Mouse (Mus musculus) neural tube, embryonic 13.5 days (tissue): ENCODE data around the gene 2410004B18Rik. TPM values are rescaled to one million over a fixed set of nuclear protein-coding genes. Genes with fewer than 3 reads are reported as not detected.
"Not testable (repeated sequence)": the region's sequence is repeated elsewhere in the genome, so short reads cannot be mapped to it uniquely, and the experiment has no call there.

ENCODE experiments used
- ATAC-seq: fragments of 200-750 bp; cut with Nextera tagmentation; 2 replicates; pipeline ENCODE4 v1.8.0; 2017; ENCODE audit warnings: low read depth, mild to moderate bottlenecking, moderate TSS enrichment, moderate library complexity
- H3K27ac ChIP-seq: fragments of 300-500 bp; sonication (generic); replicated peaks from 2 replicates; pipeline ENCODE4 v1.5.1; 2015; ENCODE audit warnings: moderate library complexity, mild to moderate bottlenecking, inconsistent platforms
- H3K27me3 ChIP-seq: fragments of 300-500 bp; sonication (generic); 2 replicates; pipeline ENCODE4 v1.6.1; 2015; ENCODE audit warnings: mild to moderate bottlenecking, inconsistent platforms
- H3K36me3 ChIP-seq: fragments of 300-500 bp; sonication (generic); 2 replicates; pipeline ENCODE4 v1.6.1; 2015; ENCODE audit warnings: mild to moderate bottlenecking, inconsistent platforms
- H3K4me1 ChIP-seq: fragments of 300-500 bp; sonication (generic); replicated peaks from 2 replicates; pipeline ENCODE4 v1.6.1; 2015; ENCODE audit warnings: inconsistent platforms
- H3K4me2 ChIP-seq: fragments of 300-500 bp; sonication (generic); 2 replicates; pipeline ENCODE4 v1.6.1; 2015; ENCODE audit warnings: inconsistent platforms, mild to moderate bottlenecking, moderate library complexity
- H3K4me3 ChIP-seq: fragments of 300-500 bp; sonication (generic); 2 replicates; pipeline ENCODE4 v1.5.1; 2015; ENCODE audit warnings: mild to moderate bottlenecking, inconsistent platforms
- H3K9ac ChIP-seq: fragments of 300-500 bp; sonication (generic); 2 replicates; pipeline ENCODE4 v1.6.1; 2015; ENCODE audit warnings: moderate library complexity, mild to moderate bottlenecking, inconsistent platforms
- H3K9me3 ChIP-seq: fragments of 300-500 bp; sonication (generic); 2 replicates; pipeline ENCODE4 v1.6.1; 2016; ENCODE audit warnings: inconsistent platforms
- WGBS: fragments of 180-500 bp; shearing (Covaris S2); methylation state at CpG from one replicate; pipeline ENCODE4 v1.1.7; 2015; 5-methylcytosine and 5-hydroxymethylcytosine counted together
- polyA plus RNA-seq: library from polyadenylated mRNA; unstranded; fragments of >200 nt; fragmentation: Nextera tagmentation; extraction: Ambion mirVana; gene quantifications from 2 replicates; pipeline ENCODE4 v1.2.1, GENCODE M21; 2015

2410004B18Rik gene
- polyA plus RNA-seq, 1 experiment from 2014 or later = 69.0 TPM

DNA sequence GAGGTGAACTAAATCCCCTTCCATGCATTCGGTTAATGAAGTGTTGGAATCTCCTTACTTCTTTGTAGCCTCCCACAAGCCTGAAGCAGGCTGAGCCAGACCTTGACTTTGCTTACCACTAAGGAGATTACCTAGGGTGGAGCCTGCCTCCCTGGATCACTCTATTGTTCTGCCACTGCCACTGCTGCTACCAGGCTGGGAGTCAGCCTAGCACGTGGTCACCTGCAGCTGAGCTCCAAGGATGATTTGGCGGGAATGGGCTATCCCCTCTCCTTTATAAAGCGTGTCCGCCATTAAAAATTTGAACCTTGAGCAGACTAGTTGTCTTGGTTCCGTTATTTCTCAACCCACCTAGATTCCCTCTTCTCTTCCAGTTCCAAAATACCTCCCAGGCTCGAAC, 23.9 kb upstream of the 2410004B18Rik start:
- H3K27me3 ChIP-seq, H3K36me3 ChIP-seq, ATAC-seq, H3K4me2 ChIP-seq, H3K9ac ChIP-seq, H3K9me3 ChIP-seq, H3K4me1 ChIP-seq, H3K4me3 ChIP-seq, H3K27ac ChIP-seq: not testable (repeated sequence)
- 75% methylated on average over 7 of the region's 7 CpGs for WGBS

DNA sequence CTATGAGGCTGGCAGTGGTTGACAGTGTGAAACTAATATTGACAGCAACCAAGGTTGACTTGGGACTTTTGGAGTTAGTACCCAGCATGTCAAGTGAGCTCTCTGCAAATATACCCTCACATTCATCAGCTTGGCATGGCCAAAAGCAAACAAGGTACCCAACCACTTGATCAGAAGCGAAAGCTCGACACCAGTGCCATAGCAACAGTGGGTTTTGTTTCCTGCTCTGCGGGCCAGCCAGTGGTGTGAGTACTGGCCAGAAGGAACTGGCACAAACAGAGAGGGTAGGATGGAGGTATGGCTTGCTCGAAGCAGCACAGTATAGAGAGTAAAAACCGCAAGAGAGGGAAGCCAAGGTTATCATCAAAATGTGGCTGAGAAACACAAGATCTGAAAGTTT, 21.4 kb upstream of the 2410004B18Rik start:
- no peaks in the 10 kb centered on the region for H3K4me1 ChIP-seq
- 94% methylated on average over 5 of the region's 5 CpGs for WGBS
- no peak overlapping the region for H3K9ac ChIP-seq
- no peaks in the 10 kb centered on the region for H3K9me3 ChIP-seq
- H3K36me3 ChIP-seq = no peaks in the 10 kb centered on the region
- no peak overlapping the region for H3K4me3 ChIP-seq
- H3K27ac ChIP-seq = no peak overlapping the region
- no peaks in the 10 kb centered on the region for H3K27me3 ChIP-seq
- no peak overlapping the region for H3K4me2 ChIP-seq
- ATAC-seq = no peak

DNA sequence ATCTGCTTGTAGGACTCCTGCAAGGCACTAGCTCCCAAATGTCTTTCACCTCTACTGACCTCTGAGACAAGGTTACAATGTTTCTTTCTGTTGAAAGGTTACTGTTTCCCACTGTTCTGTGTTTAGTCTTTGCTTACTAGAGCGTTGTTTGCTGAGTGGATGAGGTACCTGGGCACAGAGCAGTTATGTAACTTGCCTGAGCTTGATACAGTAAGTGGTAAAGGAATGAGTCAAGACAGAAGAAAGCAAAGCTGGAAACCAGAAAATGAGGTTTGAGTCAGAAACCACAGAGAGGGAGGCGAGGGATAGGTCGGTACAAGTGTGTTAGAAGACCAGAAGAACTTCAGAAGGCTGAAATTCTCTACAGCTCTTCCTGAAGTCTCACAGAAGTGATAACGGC, 21.0 kb upstream of the 2410004B18Rik start:
- no peaks in the 10 kb centered on the region for H3K9me3 ChIP-seq
- WGBS = 93% methylated on average over 4 of the region's 4 CpGs

DNA sequence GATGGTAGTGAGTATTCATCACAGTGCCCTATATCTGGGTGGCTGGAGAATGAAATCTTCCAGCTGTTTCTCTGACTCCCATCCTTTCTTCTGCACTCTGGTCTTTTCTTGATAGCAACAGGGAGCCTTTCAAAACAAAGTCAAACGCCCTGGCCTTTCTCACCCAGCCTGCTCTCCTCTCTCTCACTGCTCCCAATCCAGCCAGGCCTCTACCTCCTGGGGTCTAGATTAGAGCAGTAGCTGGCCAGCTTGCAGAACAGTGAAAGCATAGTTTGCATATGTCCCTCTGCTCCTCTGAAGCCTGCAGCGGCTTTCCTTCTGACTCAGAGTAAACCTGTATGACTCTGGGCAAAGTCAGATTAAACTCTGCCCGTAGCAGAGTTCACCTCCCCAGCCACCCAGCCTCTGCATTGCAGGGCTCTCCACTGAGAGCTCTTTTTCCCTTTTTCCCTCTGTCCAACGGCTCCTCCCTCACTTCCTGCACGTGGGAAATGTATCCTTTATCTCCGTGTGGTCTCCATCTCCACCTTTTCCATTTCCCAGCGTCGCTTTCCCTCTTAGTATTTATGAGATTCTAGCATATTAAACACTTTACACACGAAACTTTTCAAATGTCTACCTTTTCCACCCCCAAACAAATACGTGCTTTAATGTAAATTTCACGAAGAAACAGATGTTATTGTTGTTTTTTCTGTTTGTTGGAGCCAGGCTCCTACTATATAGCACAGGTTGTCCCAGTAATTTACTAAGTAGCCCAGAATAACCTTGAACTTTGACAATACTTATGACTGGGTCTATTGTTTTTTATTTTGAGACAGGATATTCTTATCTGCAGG, 15.6 kb upstream of the 2410004B18Rik start, which contains the start of gene Bcl10:
Bcl10 (plus strand) TSS at position 786 of the 836 bp plus-strand sequence.
- H3K9ac ChIP-seq = peak within 1 kb of the TSS; percentile 27
- peak within 1 kb of the TSS; percentile 67 for H3K27ac ChIP-seq

More for the DNA sequence above, 21.0 kb upstream of the 2410004B18Rik start:
- Histone ChIP-seq H3K27ac (no peak overlapping the region), H3K36me3 (no peaks in the 10 kb centered on the region), H3K9ac (no peak overlapping the region), H3K4me3 (no peak overlapping the region), H3K4me1 (no peaks in the 10 kb centered on the region), H3K4me2 (no peak overlapping the region), H3K27me3 (no peaks in the 10 kb centered on the region)
- ATAC-seq = no peak

DNA sequence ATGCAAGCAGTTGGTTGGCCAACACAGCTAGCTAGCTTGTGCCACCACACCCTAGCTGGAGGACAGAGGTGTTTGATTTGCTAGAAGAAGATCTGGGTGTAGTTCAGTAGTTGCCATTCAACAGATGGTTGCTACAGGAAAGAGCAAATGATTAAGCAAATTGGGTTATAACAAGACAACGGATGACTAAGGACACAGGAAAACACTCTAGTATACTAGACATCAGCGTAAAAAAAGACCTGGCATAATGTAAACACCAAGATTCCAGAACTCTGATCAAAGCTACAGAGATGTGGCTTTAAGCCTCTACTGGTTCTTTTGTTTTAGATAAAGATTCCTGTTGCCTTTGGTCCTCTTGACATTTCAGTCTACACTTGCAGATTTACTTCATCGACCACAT, 14.8 kb upstream of the 2410004B18Rik start:
- Histone ChIP-seq H3K27me3 (no peaks in the 10 kb centered on the region), H3K27ac (no peak overlapping the region), H3K4me2 (no peak overlapping the region), H3K9ac (no peak overlapping the region), H3K4me1 (peaks cover 17% of the 10 kb centered on the region), H3K36me3 (0 out of 2 replicates have a peak, but pooled peaks cover 5% of the 10 kb centered on the region), H3K4me3 (no peak overlapping the region), H3K9me3 (no peaks in the 10 kb centered on the region)
- 77% methylated on average over 3 of the region's 3 CpGs for WGBS
- no peak for ATAC-seq

More for the DNA sequence above, 15.6 kb upstream of the 2410004B18Rik start, which contains the start of gene Bcl10:
- 38% methylated on average over 11 of the region's 11 CpGs for WGBS
- H3K9me3 ChIP-seq = no peaks in the 10 kb centered on the region
- ATAC-seq = no peak
- H3K36me3 ChIP-seq = no peaks in the 10 kb centered on the region
- peak within 1 kb of the TSS; percentile 52 for H3K4me2 ChIP-seq
- H3K27me3 ChIP-seq = no peaks in the 10 kb centered on the region
- H3K4me3 ChIP-seq = peak within 1 kb of the TSS; percentile 89
- peaks cover 17% of the 10 kb centered on the region for H3K4me1 ChIP-seq

DNA sequence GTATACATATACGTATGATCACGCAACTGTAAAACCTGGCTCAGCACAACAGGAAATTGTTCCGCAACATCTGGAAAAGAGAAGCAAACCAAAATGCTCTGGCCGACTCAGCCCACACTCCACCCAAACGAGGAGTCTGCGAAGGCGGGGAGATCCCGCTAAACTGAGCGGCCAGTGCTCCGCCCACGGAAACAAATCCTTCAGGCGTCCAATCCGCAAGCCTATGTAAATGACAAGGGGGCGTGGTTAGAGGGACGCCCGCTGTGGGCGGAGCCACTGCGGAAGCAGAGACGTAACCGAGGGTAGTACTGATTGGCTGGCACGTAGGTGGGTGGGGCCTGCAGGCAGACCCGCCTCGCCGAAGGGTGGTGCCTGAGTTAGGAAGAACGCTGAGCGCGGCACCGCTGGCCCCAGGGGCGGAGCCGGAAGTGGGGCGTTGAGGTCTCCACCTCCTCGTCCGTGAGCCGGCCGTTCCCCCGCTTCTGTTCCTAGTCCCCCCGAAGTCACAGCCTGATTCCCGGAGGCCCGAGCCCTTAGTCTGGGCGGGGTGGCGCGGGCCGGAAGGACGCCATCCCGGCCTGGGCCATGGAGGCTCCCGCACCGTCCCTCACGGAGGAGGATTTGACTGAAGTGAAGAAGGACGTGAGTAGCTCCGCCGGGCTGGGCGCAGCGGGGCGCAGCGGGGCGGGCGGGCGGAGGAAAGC, 13.8 kb upstream of the 2410004B18Rik start:
- Histone ChIP-seq H3K9me3 (no peaks in the 10 kb centered on the region), H3K4me2 (peak overlapping the region; percentile 76), H3K36me3 (0 out of 2 replicates have a peak, but pooled peaks cover 7% of the 10 kb centered on the region), H3K27me3 (no peaks in the 10 kb centered on the region), H3K4me1 (peaks cover 17% of the 10 kb centered on the region), H3K9ac (peak overlapping the region; percentile 87), H3K27ac (peak overlapping the region; percentile 94), H3K4me3 (peak overlapping the region; percentile 89)
- peak; percentile 100 for ATAC-seq
- under 1% methylated on average over 58 of the region's 58 CpGs for WGBS

DNA sequence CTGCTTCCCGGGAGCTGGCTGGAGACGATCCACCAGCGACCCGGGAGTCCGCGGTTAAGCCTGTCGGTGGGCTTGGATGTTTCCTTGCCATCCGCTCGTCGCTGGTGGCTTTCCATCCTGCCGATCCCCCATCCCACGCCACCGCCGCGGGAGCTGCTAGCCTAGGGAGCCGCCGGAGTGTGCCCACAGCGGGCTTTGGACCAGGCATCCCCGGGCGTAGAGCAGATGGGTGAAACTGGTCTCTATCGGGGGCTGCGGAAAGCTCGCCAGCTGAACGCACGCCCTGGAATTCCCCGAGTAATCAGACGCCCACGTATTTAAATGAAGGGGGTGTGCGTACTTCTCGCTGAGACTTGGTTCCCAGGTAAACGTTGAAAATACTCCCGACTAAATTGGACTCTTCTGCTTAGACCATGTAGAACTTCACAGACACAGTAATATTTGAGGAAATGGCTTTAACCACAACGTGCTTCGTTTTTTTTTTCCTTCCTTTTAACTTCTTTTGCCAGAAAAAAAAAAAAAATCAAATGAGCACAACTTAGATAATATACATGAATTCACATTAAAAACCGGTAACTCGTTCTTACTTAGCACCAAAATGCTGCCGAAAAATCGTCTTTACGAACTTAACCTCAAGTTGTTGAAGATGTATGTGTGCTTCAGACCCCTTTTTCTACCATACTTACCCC, 13.0 kb upstream of the 2410004B18Rik start:
- peak overlapping the region; percentile 87 for H3K9ac ChIP-seq
- H3K4me3 ChIP-seq = peak overlapping the region; percentile 89
- no peaks in the 10 kb centered on the region for H3K27me3 ChIP-seq
- H3K36me3 ChIP-seq = 0 out of 2 replicates have a peak, but pooled peaks cover 7% of the 10 kb centered on the region
- peaks cover 20% of the 10 kb centered on the region for H3K4me1 ChIP-seq
- peak overlapping the region; percentile 94 for H3K27ac ChIP-seq
- H3K9me3 ChIP-seq = no peaks in the 10 kb centered on the region
- WGBS = 3% methylated on average over 39 of the region's 39 CpGs
- peak overlapping the region; percentile 76 for H3K4me2 ChIP-seq
- ATAC-seq = peak; percentile 30; the same call in 1 of the 2 replicates

DNA sequence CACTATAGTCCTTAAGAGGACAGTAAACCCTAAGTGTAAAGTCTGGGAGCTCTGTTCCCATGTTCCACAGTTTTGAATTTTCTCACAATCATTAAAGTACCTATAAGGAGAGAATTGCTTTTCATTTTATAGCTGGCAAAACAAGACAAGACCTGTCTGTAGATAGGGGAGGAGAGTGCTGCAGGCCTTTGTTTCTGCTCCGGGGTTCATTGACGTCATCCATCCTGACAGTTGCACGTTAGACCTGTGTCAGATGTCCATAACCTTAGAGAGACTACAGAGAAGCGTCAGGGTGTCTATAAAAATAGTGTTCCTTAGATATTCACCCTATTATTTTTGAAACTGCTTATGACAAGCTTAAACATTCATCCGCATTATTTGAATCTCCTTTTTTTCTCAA, 12.3 kb upstream of the 2410004B18Rik start:
- no peaks in the 10 kb centered on the region for H3K9me3 ChIP-seq
- peaks cover 10% of the 10 kb centered on the region for H3K36me3 ChIP-seq
- 67% methylated on average over 5 of the region's 5 CpGs for WGBS
- peak overlapping the region; percentile 87 for H3K9ac ChIP-seq
- H3K27ac ChIP-seq = no peak overlapping the region
- no peak for ATAC-seq
- peaks cover 20% of the 10 kb centered on the region for H3K4me1 ChIP-seq
- H3K4me3 ChIP-seq = peak overlapping the region; percentile 89
- no peaks in the 10 kb centered on the region for H3K27me3 ChIP-seq
- peak overlapping the region; percentile 76 for H3K4me2 ChIP-seq

DNA sequence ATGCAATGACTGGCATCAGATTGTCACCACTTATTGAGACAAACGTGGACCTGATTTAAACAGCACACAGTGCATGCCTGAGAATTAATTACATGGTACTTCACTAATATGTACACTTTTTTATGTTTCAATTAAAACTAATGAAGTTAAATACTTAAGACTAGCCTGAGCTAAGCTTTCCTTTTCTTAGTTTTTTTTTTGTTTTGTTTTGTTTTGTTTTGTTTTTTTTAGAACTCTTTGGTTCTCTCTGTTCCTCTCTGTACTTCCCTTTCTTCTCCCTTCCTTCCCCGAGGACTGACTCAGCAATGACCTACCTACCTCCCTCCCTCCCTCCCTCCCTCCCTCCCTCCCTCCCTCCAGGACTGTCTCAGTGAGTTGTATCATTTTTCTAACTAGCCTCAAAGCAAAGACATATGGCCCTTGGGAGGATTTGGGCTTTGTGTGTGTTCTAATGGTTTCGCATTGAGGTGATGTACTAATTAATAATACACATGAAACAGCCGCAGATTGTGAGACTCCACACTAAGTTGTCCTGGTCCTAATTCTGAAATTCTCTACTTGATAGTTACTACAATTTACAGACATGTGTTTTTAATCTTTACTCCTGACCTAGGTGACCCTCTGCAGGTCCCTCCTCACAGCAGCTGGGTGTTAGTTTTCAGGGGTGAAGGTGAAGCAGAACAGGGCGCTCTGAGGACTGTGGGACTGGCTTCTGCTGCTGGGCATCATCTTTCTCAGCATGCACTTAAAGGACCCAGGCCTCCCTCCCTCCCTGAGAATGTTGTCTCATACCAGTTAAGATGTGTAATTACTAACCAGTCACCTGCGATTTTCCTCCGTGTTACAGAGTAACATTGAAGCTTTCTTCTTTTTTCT, 8.1 kb upstream of the 2410004B18Rik start:
- no peak overlapping the region for H3K4me3 ChIP-seq
- no peak for ATAC-seq
- H3K9ac ChIP-seq = no peak overlapping the region
- H3K4me2 ChIP-seq = no peak overlapping the region
- no peaks in the 10 kb centered on the region for H3K27me3 ChIP-seq
- H3K4me1 ChIP-seq = peaks cover 20% of the 10 kb centered on the region
- WGBS = 78% methylated on average over 7 of the region's 7 CpGs
- H3K9me3 ChIP-seq = no peaks in the 10 kb centered on the region
- H3K36me3 ChIP-seq = peaks cover 46% of the 10 kb centered on the region
- no peak overlapping the region for H3K27ac ChIP-seq

DNA sequence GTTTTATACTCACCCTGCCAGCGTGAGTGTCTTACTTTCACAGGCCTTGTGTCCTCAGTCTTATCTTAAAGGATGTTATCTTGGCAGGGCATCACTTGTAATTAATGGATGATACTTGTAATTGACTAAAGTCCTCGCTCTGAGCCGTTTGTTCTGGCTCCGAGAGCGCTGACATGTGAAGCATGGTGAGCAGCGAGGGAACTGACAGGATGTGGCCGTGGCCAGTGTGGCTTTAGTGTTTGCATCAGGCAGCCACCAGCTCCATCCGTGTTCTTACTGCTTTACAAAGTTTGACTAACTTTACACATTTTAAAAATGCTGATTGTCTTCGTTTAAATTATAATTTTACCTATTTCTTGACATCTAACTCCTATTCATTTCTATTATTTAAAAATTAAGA, 4.0 kb upstream of the 2410004B18Rik start:
- 88% methylated on average over 9 of the region's 9 CpGs for WGBS
- H3K36me3 ChIP-seq = peaks cover 39% of the 10 kb centered on the region
- no peak overlapping the region for H3K27ac ChIP-seq
- no peak overlapping the region for H3K4me2 ChIP-seq
- H3K4me3 ChIP-seq = no peak overlapping the region
- H3K9ac ChIP-seq = no peak overlapping the region
- H3K27me3 ChIP-seq = no peaks in the 10 kb centered on the region
- peaks cover 12% of the 10 kb centered on the region for H3K4me1 ChIP-seq
- H3K9me3 ChIP-seq = no peaks in the 10 kb centered on the region
- no peak for ATAC-seq
